Mouse (Mus musculus) hindbrain, embryonic 14.5 days (tissue): ENCODE measurements around the gene Col5a2. TPM values are rescaled to one million over a fixed set of nuclear protein-coding genes. Genes with fewer than 3 reads are reported as not detected.
"Not testable (repeated sequence)": the region's sequence is repeated elsewhere in the genome, so short reads cannot be mapped to it uniquely, and the experiment has no call there.

Source experiments
- ATAC-seq: fragments of 200-750 bp; cut with Nextera tagmentation; 2 replicates; pipeline ENCODE4 v1.8.0; 2017; ENCODE audit warnings: moderate number of reproducible peaks, mild to moderate bottlenecking, moderate TSS enrichment, moderate library complexity; ENCODE audit not compliant: low FRiP score
- DNase-seq: peaks from one replicate; pipeline ENCODE4 v3.0.0-alpha.2; 2015; ENCODE audit warnings: low spot score
- H3K27ac ChIP-seq: fragments of 300-500 bp; sonication (generic); 2 replicates; pipeline ENCODE4 v1.5.1; 2014; ENCODE audit warnings: mild to moderate bottlenecking, moderate library complexity
- H3K27me3 ChIP-seq: fragments of 300-500 bp; sonication (generic); 2 replicates; pipeline ENCODE4 v1.6.1; 2014; ENCODE audit warnings: mild to moderate bottlenecking, low read length, mixed read lengths; ENCODE audit not compliant: control insufficient read depth, insufficient read depth
- H3K36me3 ChIP-seq: fragments of 300-500 bp; sonication (generic); replicated peaks from 2 replicates; pipeline ENCODE4 v1.6.1; 2014; ENCODE audit not compliant: control insufficient read depth, insufficient read depth
- H3K4me1 ChIP-seq: fragments of 300-500 bp; sonication (generic); replicated peaks from 2 replicates; pipeline ENCODE4 v1.6.1; 2014; ENCODE audit warnings: antibody characterized with exemption, low read length, mixed read lengths; ENCODE audit not compliant: control insufficient read depth, insufficient read depth
- H3K4me2 ChIP-seq: fragments of 300-500 bp; sonication (generic); replicated peaks from 2 replicates; pipeline ENCODE4 v1.6.1; 2014; ENCODE audit warnings: mild to moderate bottlenecking, moderate library complexity
- H3K4me3 ChIP-seq: fragments of 300-500 bp; sonication (generic); replicated peaks from 2 replicates; pipeline ENCODE4 v1.5.1; 2014; ENCODE audit warnings: mild to moderate bottlenecking, low read length
- H3K9ac ChIP-seq: fragments of 300-500 bp; sonication (generic); 2 replicates; pipeline ENCODE4 v1.6.1; 2014
- H3K9me3 ChIP-seq: fragments of 300-500 bp; sonication (generic); 2 replicates; pipeline ENCODE4 v1.6.1; 2016; ENCODE audit warnings: low read length; ENCODE audit not compliant: control insufficient read depth
- WGBS: fragments of 180-500 bp; shearing (Covaris S2); extraction: QIAGEN DNeasy Blood & Tissue Kit; methylation state at CpG from one replicate; pipeline ENCODE4 v1.1.7; 2014; 5-methylcytosine and 5-hydroxymethylcytosine counted together
- polyA plus RNA-seq: library from polyadenylated mRNA; unstranded; fragments of >200 nt; fragmentation: Nextera tagmentation; extraction: Ambion mirVana; gene quantifications from 2 replicates; pipeline ENCODE4 v1.2.1, GENCODE M21; 2014

Gene Col5a2
- polyA plus RNA-seq, 1 experiment from 2014 or later, result 15.0 TPM

GRCm38 (mm10) chr1:45460767-45461166, 42.3 kb downstream of the Col5a2 start:
- H3K4me1 ChIP-seq, result no peaks in the 10 kb centered on the region
- DNase-seq (no peak), ATAC-seq (no peak)
- H3K27me3 ChIP-seq, result no peaks in the 10 kb centered on the region
- no peak overlapping the region for H3K9ac ChIP-seq
- H3K4me2 ChIP-seq, result no peak overlapping the region
- 88% methylated on average over 2 of the region's 2 CpGs for WGBS
- no peak overlapping the region for H3K27ac ChIP-seq
- no peaks in the 10 kb centered on the region for H3K36me3 ChIP-seq
- H3K4me3 ChIP-seq, result no peak overlapping the region
- no peaks in the 10 kb centered on the region for H3K9me3 ChIP-seq

GRCm38 (mm10) chr1:45455763-45456162, 47.3 kb downstream of the Col5a2 start:
- Histone ChIP-seq H3K4me2 (no peak overlapping the region), H3K4me1 (no peaks in the 10 kb centered on the region), H3K36me3 (no peaks in the 10 kb centered on the region), H3K9ac (no peak overlapping the region), H3K27ac (no peak overlapping the region), H3K9me3 (no peaks in the 10 kb centered on the region), H3K4me3 (no peak overlapping the region), H3K27me3 (no peaks in the 10 kb centered on the region)
- ATAC-seq (no peak), DNase-seq (no peak)
- 97% methylated on average over 1 of the region's 1 CpGs for WGBS

- WGBS, result 93% methylated on average over 1 of the region's 1 CpGs
- Histone ChIP-seq H3K27ac (no peak overlapping the region), H3K9me3 (no peaks in the 10 kb centered on the region), H3K36me3 (no peaks in the 10 kb centered on the region), H3K4me2 (no peak overlapping the region), H3K9ac (no peak overlapping the region), H3K4me1 (no peaks in the 10 kb centered on the region), H3K27me3 (no peaks in the 10 kb centered on the region), H3K4me3 (no peak overlapping the region)
- ATAC-seq (no peak), DNase-seq (no peak)
These were observed 54.2 kb downstream of the Col5a2 start for GRCm38 (mm10) chr1:45448856-45449255.

GRCm38 (mm10) chr1:45431922-45432321, 71.2 kb downstream of the Col5a2 start:
- ATAC-seq (peak; percentile 86), DNase-seq (peak; percentile 68)
- H3K27ac ChIP-seq, result no peak overlapping the region
- H3K9me3 ChIP-seq, result no peaks in the 10 kb centered on the region
- 24% methylated on average over 3 of the region's 3 CpGs for whole genome bisulfite sequencing
- no peak overlapping the region for H3K4me3 ChIP-seq
- no peak overlapping the region for H3K9ac ChIP-seq
- no peak overlapping the region for H3K4me2 ChIP-seq
- H3K27me3 ChIP-seq, result no peaks in the 10 kb centered on the region
- H3K36me3 ChIP-seq, result no peaks in the 10 kb centered on the region
- no peaks in the 10 kb centered on the region for H3K4me1 ChIP-seq

DNA sequence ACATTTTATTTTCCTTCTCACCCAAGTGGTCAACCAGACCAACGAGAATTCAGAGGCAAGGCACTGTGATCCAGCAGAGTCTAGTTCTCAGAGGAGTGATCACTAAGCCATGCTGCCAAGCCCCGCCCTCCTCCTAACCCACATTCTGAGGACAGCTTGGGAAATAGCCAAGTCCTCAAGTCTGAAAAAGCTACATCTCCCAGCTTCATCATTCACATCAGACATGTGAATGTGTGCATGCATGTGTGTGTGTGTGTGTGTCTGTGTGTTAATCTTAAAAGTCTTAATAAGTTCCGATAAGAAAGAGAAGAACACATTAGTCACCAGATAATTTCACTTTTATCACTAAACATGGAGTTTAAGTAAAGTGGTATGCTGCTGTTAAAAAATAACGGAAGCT, 72.6 kb downstream of the Col5a2 start:
- Histone ChIP-seq H3K4me3 (no peak overlapping the region), H3K4me1 (no peaks in the 10 kb centered on the region), H3K27ac (no peak overlapping the region), H3K9ac (no peak overlapping the region), H3K9me3 (no peaks in the 10 kb centered on the region), H3K4me2 (no peak overlapping the region), H3K36me3 (no peaks in the 10 kb centered on the region), H3K27me3 (no peaks in the 10 kb centered on the region)
- no peak for ATAC-seq
- WGBS, result 81% methylated on average over 4 of the region's 4 CpGs
- no peak for DNase-seq

GRCm38 (mm10) chr1:45429145-45429544, 73.9 kb downstream of the Col5a2 start:
- not testable (repeated sequence) for H3K4me3 ChIP-seq, H3K9me3 ChIP-seq, H3K4me1 ChIP-seq, DNase-seq, ATAC-seq, H3K36me3 ChIP-seq, H3K27ac ChIP-seq, H3K9ac ChIP-seq, H3K4me2 ChIP-seq, H3K27me3 ChIP-seq
- 84% methylated on average over 5 of the region's 5 CpGs for WGBS

DNA sequence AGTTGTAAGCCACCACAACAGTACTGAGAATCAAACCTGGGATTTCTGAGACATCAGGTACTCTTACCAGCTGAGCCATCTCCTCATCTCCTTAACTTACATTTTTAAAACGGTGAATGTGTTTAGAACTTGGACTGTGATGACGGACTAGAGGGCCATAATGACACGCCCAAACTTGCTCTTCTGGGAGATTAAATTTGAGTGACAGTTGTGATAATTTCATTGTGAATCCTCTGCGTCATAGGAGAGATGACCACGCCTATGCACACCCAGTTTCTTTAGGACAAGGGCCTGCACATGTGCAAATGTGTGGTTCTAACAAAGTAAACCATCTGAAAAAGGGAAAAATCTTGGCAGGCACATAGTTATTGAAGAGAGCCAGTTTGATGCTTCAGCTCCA, 79.2 kb downstream of the Col5a2 start:
- no peaks in the 10 kb centered on the region for H3K9me3 ChIP-seq
- H3K36me3 ChIP-seq, result no peaks in the 10 kb centered on the region
- no peak overlapping the region for H3K4me2 ChIP-seq
- 87% methylated on average over 5 of the region's 5 CpGs for WGBS
- no peaks in the 10 kb centered on the region for H3K4me1 ChIP-seq
- no peak overlapping the region for H3K4me3 ChIP-seq
- no peak overlapping the region for H3K9ac ChIP-seq
- no peak overlapping the region for H3K27ac ChIP-seq
- DNase-seq (no peak), ATAC-seq (no peak)
- no peaks in the 10 kb centered on the region for H3K27me3 ChIP-seq

DNA sequence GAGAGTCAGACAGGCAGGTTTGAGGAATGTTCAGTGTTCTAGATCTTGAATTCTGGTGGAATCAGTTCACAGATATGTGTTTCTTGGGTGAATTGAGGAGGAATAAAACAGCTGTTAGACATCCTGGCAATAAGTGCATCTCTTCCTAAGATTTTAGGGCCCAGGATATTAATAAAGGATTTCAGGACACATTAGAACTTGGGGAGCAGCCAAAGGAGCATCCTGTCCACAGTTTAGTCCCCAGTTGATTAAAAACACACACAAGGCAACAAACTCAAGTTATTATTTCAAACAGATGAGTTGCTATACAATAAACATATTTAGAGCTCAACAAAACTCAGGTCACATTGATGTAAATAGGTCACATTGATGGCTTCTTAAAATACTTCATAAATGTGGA, 82.5 kb downstream of the Col5a2 start:
- Histone ChIP-seq H3K9me3 (no peaks in the 10 kb centered on the region), H3K9ac (no peak overlapping the region), H3K36me3 (no peaks in the 10 kb centered on the region), H3K27ac (no peak overlapping the region), H3K4me3 (no peak overlapping the region), H3K4me2 (no peak overlapping the region), H3K4me1 (no peaks in the 10 kb centered on the region), H3K27me3 (no peaks in the 10 kb centered on the region)
- ATAC-seq, result no peak
- no peak for DNase-seq

- no peak overlapping the region for H3K9ac ChIP-seq
- no peak overlapping the region for H3K27ac ChIP-seq
- no peak overlapping the region for H3K4me3 ChIP-seq
- H3K4me1 ChIP-seq, result no peaks in the 10 kb centered on the region
- no peak for ATAC-seq
- DNase-seq, result no peak
- no peaks in the 10 kb centered on the region for H3K36me3 ChIP-seq
- H3K27me3 ChIP-seq, result no peaks in the 10 kb centered on the region
- H3K4me2 ChIP-seq, result no peak overlapping the region
- WGBS, result 88% methylated on average over 2 of the region's 2 CpGs
- H3K9me3 ChIP-seq, result no peaks in the 10 kb centered on the region
These were observed 83.2 kb downstream of the Col5a2 start for GRCm38 (mm10) chr1:45419858-45420257.

DNA sequence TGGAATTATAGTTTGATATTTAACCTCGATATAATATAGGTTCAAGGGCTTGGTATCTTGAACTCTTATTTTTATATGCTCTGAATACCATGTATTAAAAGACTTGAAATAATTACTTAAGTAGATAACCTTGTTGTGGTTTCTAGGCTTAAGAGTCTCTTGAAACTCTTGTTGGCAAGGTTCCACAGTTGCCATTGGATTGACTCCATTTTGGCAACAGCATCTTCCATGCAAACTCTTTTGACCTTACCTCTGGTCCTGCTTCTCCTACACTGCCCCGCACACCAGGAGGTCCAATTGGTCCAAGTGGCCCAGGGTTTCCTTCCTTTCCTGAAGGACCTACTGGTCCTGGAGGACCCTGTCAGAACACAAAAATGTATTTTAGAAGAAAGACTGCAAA, 121.2 kb downstream of the Col5a2 start:
- WGBS, result 98% methylated on average over 2 of the region's 2 CpGs

More for the DNA sequence above, 121.2 kb downstream of the Col5a2 start:
- Histone ChIP-seq H3K4me2 (no peak overlapping the region), H3K9ac (no peak overlapping the region), H3K4me3 (no peak overlapping the region), H3K27me3 (no peaks in the 10 kb centered on the region), H3K36me3 (no peaks in the 10 kb centered on the region), H3K9me3 (no peaks in the 10 kb centered on the region), H3K27ac (no peak overlapping the region), H3K4me1 (no peaks in the 10 kb centered on the region)
- ATAC-seq, result no peak
- DNase-seq, result no peak
